Mouse (Mus musculus): ENCODE data around the gene Iqcc. TPM values are rescaled to one million over a fixed set of nuclear protein-coding genes. Genes with fewer than 3 reads are reported as not detected.

Iqcc gene
- 5.3 TPM for polyA plus RNA-seq (2014; fragmentation: Illumina TruSeq; extraction: RNeasy Lipid Tissue Mini Kit (QIAGEN cat#74804); ENCODE audit: low replicate concordance)

GRCm38 (mm10) chr4:129618786-129619691 lies at the start of gene Iqcc:
Gene Iqcc, minus strand, starts transcription at chr4:129619099.

DNA sequence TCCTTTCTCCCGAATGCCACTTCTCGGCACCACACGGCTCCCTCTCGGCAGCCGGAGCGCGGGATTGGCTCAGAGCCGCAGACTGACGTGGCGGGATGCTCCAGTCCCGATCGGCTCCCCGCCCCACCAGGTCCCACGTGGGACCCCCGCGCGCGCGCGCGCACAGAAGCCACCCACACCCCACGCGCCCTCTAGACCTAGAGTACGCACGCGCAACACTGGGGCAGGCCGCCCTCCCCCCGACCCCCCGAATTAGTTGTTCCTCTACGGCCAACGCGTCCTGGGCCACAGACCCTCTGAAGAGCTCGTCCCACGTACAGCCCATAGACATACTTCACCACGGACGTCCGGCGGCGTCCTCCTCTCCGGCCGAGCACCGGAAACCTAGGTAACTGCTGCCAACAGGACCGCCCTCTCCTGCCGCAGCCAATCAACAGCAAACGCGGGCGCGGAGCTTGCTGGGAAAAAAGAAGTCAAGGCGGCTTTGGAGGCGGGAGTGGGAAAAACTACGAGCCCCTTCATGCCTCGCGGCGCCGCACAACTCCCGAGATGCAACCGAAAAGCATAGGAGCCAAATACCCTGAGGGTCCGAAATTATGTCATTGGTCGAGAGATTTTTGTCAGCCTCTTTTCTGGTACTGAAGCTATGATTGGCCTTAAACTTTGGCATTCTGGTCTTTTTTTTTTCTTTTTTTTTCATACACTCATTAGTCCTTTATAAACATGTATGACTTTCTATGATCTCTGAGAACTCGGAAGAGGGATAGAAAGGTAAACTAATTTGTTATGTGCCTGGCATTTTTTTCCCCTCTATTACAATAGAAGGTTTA lies 22.0 kb upstream of the Iqcc start, which contains the start of gene Txlna:
Gene Txlna (minus strand): TSS at position 428 of the 830 bp plus-strand sequence.

DNA sequence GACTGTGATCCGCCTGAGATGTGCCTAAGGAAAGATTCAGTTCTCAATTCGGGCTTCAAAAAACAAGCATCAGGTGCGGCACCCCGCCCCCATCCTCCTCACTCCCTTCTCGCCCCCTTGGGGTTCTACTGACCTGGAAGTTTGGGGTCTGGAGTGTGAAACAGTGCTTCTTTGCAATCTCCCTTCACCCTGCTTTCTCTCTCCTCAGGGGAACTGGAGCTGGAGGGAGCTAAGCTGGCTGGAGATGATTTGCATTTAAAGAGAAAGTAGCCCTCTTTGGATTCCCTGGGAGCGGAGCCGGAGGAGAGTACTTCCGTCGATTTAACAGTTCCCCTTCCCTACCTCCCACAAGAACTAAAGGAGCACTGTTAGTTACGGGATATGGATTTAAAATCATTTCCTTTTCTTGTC lies 4.8 kb upstream of the Iqcc start, which contains the start of gene Ccdc28b:
Gene Ccdc28b (minus strand): TSS at position 267 of the 411 bp plus-strand sequence.

GRCm38 (mm10) chr4:129614093-129614492 lies 4.8 kb downstream of the Iqcc start, which contains the start of gene Dcdc2b:
Gene Dcdc2b, minus strand, starts transcription at chr4:129614257.

GRCm38 (mm10) chr4:129600233-129601158 lies 18.4 kb downstream of the Iqcc start, which contains the start of the genes Eif3i and Tmem234:
Gene Eif3i, minus strand, starts transcription at chr4:129600648.
Gene Tmem234, plus strand, starts transcription at chr4:129600668.

DNA sequence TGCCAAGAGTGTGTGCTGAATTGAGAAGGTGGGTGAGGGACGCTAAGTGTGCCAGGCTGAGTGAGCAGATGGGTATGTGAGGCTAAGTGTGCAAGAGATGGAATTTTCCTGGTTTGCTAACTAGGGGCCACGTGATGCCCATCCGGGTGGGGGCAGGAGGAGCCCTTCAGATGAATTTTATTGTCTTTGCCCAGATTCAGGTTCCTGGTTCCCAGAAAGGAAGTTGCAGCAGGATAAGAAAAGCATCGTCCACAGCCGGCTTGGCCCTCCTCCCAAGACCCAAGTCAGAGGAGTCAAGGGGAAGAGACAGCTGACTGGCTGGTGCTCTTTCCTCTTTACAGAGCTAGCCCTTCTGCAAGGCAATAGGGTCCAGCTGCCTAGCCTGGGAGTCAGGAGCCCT lies 40.4 kb downstream of the Iqcc start, which contains the start of gene Fam167b:
Gene Fam167b (minus strand): TSS at position 84 of the 400 bp plus-strand sequence.

DNA sequence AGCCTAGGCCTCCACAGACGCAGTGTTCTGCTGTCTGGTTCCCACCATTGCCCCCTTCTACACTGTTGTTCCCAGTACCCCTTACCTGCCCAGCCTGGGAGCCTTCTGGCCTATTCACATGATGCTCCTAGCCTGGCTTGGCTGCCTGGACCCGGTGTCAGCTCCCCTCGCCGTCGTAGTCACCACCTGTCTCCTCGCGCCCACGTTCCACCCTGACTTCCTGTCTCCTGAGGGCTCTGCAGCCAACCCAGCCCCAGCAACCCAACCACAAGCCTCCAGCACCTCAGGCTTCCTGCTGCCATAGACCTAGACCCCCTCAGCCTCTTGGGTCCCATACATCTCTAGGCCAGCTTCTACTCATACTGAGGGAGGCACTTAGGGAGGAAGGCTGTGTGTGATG lies 45.5 kb downstream of the Iqcc start, which contains the start of gene Lck:
Gene Lck (minus strand): TSS at position 212 of the 400 bp plus-strand sequence.

Other genes with a start within 250 kb of the Iqcc start
- gene Zbtb8a, start 241.0 kb downstream of the Iqcc start, polyA plus RNA-seq (2014; fragmentation: Illumina TruSeq; extraction: RNeasy Lipid Tissue Mini Kit (QIAGEN cat#74804); ENCODE audit: low replicate concordance) = 1.1 TPM
- gene Zbtb8b, start 178.2 kb downstream of the Iqcc start, polyA plus RNA-seq (2014; fragmentation: Illumina TruSeq; extraction: RNeasy Lipid Tissue Mini Kit (QIAGEN cat#74804); ENCODE audit: low replicate concordance) = not detected
- gene Bsdc1, start 157.5 kb downstream of the Iqcc start, polyA plus RNA-seq (2014; fragmentation: Illumina TruSeq; extraction: RNeasy Lipid Tissue Mini Kit (QIAGEN cat#74804); ENCODE audit: low replicate concordance) = 8.8 TPM
- gene Tssk3, start 128.1 kb downstream of the Iqcc start, polyA plus RNA-seq (2014; fragmentation: Illumina TruSeq; extraction: RNeasy Lipid Tissue Mini Kit (QIAGEN cat#74804); ENCODE audit: low replicate concordance) = not detected
- not detected for gene Fam229a, start 127.9 kb downstream of the Iqcc start, polyA plus RNA-seq (2014; fragmentation: Illumina TruSeq; extraction: RNeasy Lipid Tissue Mini Kit (QIAGEN cat#74804); ENCODE audit: low replicate concordance)
- gene Marcksl1, start 105.5 kb downstream of the Iqcc start, polyA plus RNA-seq (2014; fragmentation: Illumina TruSeq; extraction: RNeasy Lipid Tissue Mini Kit (QIAGEN cat#74804); ENCODE audit: low replicate concordance) = 11.9 TPM
- 38.7 TPM for gene Hdac1, start 76.4 kb downstream of the Iqcc start, polyA plus RNA-seq (2014; fragmentation: Illumina TruSeq; extraction: RNeasy Lipid Tissue Mini Kit (QIAGEN cat#74804); ENCODE audit: low replicate concordance)
- 0.59 TPM for gene Lck, start 45.5 kb downstream of the Iqcc start, polyA plus RNA-seq (2014; fragmentation: Illumina TruSeq; extraction: RNeasy Lipid Tissue Mini Kit (QIAGEN cat#74804); ENCODE audit: low replicate concordance)
- gene Fam167b, start 40.5 kb downstream of the Iqcc start, polyA plus RNA-seq (2014; fragmentation: Illumina TruSeq; extraction: RNeasy Lipid Tissue Mini Kit (QIAGEN cat#74804); ENCODE audit: low replicate concordance) = not detected
- gene Eif3i, start 18.5 kb downstream of the Iqcc start, polyA plus RNA-seq (2014; fragmentation: Illumina TruSeq; extraction: RNeasy Lipid Tissue Mini Kit (QIAGEN cat#74804); ENCODE audit: low replicate concordance) = 7.9 TPM
- gene Tmem234, start 18.4 kb downstream of the Iqcc start, polyA plus RNA-seq (2014; fragmentation: Illumina TruSeq; extraction: RNeasy Lipid Tissue Mini Kit (QIAGEN cat#74804); ENCODE audit: low replicate concordance) = 28.2 TPM
- gene Dcdc2b, start 4.8 kb downstream of the Iqcc start, polyA plus RNA-seq (2014; fragmentation: Illumina TruSeq; extraction: RNeasy Lipid Tissue Mini Kit (QIAGEN cat#74804); ENCODE audit: low replicate concordance) = not detected
- not detected for gene Ccdc28b, start 4.8 kb upstream of the Iqcc start, polyA plus RNA-seq (2014; fragmentation: Illumina TruSeq; extraction: RNeasy Lipid Tissue Mini Kit (QIAGEN cat#74804); ENCODE audit: low replicate concordance)
- gene Txlna, start 22.0 kb upstream of the Iqcc start, polyA plus RNA-seq (2014; fragmentation: Illumina TruSeq; extraction: RNeasy Lipid Tissue Mini Kit (QIAGEN cat#74804); ENCODE audit: low replicate concordance) = 6.1 TPM
- gene Kpna6, start 53.7 kb upstream of the Iqcc start, polyA plus RNA-seq (2014; fragmentation: Illumina TruSeq; extraction: RNeasy Lipid Tissue Mini Kit (QIAGEN cat#74804); ENCODE audit: low replicate concordance) = 23.8 TPM
- gene Tmem39b, start 77.7 kb upstream of the Iqcc start, polyA plus RNA-seq (2014; fragmentation: Illumina TruSeq; extraction: RNeasy Lipid Tissue Mini Kit (QIAGEN cat#74804); ENCODE audit: low replicate concordance) = not detected
- gene Khdrbs1, start 123.2 kb upstream of the Iqcc start, polyA plus RNA-seq (2014; fragmentation: Illumina TruSeq; extraction: RNeasy Lipid Tissue Mini Kit (QIAGEN cat#74804); ENCODE audit: low replicate concordance) = 146 TPM
- gene Ptp4a2, start 192.1 kb upstream of the Iqcc start, polyA plus RNA-seq (2014; fragmentation: Illumina TruSeq; extraction: RNeasy Lipid Tissue Mini Kit (QIAGEN cat#74804); ENCODE audit: low replicate concordance) = 1,009 TPM

All from small intestine, adult 10 weeks (tissue).